Mouse (Mus musculus): ENCODE data around the gene Ivl. TPM values are rescaled to one million over a fixed set of nuclear protein-coding genes. Genes with fewer than 3 reads are reported as not detected.

Ivl gene
- polyA plus RNA-seq, 1 experiment from 2014 or later: 0.14 TPM

GRCm38 (mm10) chr3:92578652-92579413, 5.3 kb upstream of the Ivl start:
- Histone ChIP-seq H3K36me3 (no peaks in the 10 kb centered on the region), H3K4me3 (no peak overlapping the region), H3K4me1 (no peaks in the 10 kb centered on the region), H3K4me2 (replicated peaks) (no peak overlapping the region), H3K9ac (no peak overlapping the region), H3K9me3 (replicated peaks) (no peaks in the 10 kb centered on the region), H3K27me3 (no peaks in the 10 kb centered on the region), H3K27ac (no peak overlapping the region)
- no peak for ATAC-seq (ENCODE audit: low FRiP score)
- WGBS: 76% methylated on average over 4 of the region's 4 CpGs

- H3K4me2 ChIP-seq (replicated peaks): no peak overlapping the region
- no peaks in the 10 kb centered on the region for H3K36me3 ChIP-seq
- H3K9me3 ChIP-seq (replicated peaks): no peaks in the 10 kb centered on the region
- H3K9ac ChIP-seq: no peak overlapping the region
- no peak overlapping the region for H3K27ac ChIP-seq
- no peaks in the 10 kb centered on the region for H3K4me1 ChIP-seq
- 58% methylated on average over 2 of the region's 2 CpGs for WGBS
- no peak for ATAC-seq (ENCODE audit: low FRiP score)
- no peak overlapping the region for H3K4me3 ChIP-seq
- no peaks in the 10 kb centered on the region for H3K27me3 ChIP-seq
Measured at GRCm38 (mm10) chr3:92572514-92573155, 900 bp downstream of the Ivl start.

- no peak overlapping the region for H3K9ac ChIP-seq
- ATAC-seq (ENCODE audit: low FRiP score): no peak
Measured at GRCm38 (mm10) chr3:92568752-92569151, 4.8 kb downstream of the Ivl start.

GRCm38 (mm10) chr3:92565418-92565817, 8.1 kb downstream of the Ivl start:
- Histone ChIP-seq H3K4me2 (replicated peaks) (no peak overlapping the region), H3K4me1 (no peaks in the 10 kb centered on the region), H3K36me3 (no peaks in the 10 kb centered on the region), H3K4me3 (no peak overlapping the region), H3K9ac (no peak overlapping the region), H3K27ac (no peak overlapping the region), H3K9me3 (replicated peaks) (no peaks in the 10 kb centered on the region), H3K27me3 (no peaks in the 10 kb centered on the region)
- ATAC-seq (ENCODE audit: low FRiP score): no peak

More at GRCm38 (mm10) chr3:92568752-92569151, 4.8 kb downstream of the Ivl start:
- Histone ChIP-seq H3K36me3 (no peaks in the 10 kb centered on the region), H3K4me1 (no peaks in the 10 kb centered on the region), H3K9me3 (replicated peaks) (no peaks in the 10 kb centered on the region), H3K27ac (no peak overlapping the region), H3K4me3 (no peak overlapping the region), H3K27me3 (no peaks in the 10 kb centered on the region), H3K4me2 (replicated peaks) (no peak overlapping the region)
- 94% methylated on average over 2 of the region's 2 CpGs for WGBS

- Histone ChIP-seq H3K4me1 (no peaks in the 10 kb centered on the region), H3K4me3 (no peak within 1 kb of the TSS)
- 83% methylated on average over 3 of the region's 3 CpGs for WGBS
Measured at GRCm38 (mm10) chr3:92534411-92534810, 39.1 kb downstream of the Ivl start, which contains the start of gene 2310046K23Rik. 2310046K23Rik (minus strand) TSS chr3:92534511.

More at GRCm38 (mm10) chr3:92534411-92534810, 39.1 kb downstream of the Ivl start, which contains the start of gene 2310046K23Rik:
- ATAC-seq (ENCODE audit: low FRiP score): no peak
- no peaks in the 10 kb centered on the region for H3K27me3 ChIP-seq
- H3K4me2 ChIP-seq (replicated peaks): no peak within 1 kb of the TSS
- H3K9ac ChIP-seq: no peak within 1 kb of the TSS
- H3K9me3 ChIP-seq (replicated peaks): no peaks in the 10 kb centered on the region
- H3K27ac ChIP-seq: no peak within 1 kb of the TSS
- H3K36me3 ChIP-seq: no peaks in the 10 kb centered on the region

Other genes with a start within 250 kb of the Ivl start
- not detected in 2 replicates for gene Sprr2d, start 234.6 kb downstream of the Ivl start, polyA plus RNA-seq (2016; fragmentation: Nextera tagmentation; extraction: Ambion mirVana)
- not detected in 2 replicates for gene Sprr2e, start 221.6 kb downstream of the Ivl start, polyA plus RNA-seq (2016; fragmentation: Nextera tagmentation; extraction: Ambion mirVana)
- gene Sprr2f, start 208.5 kb downstream of the Ivl start, polyA plus RNA-seq (2016; fragmentation: Nextera tagmentation; extraction: Ambion mirVana): not detected in 2 replicates
- not detected in 2 replicates for gene Sprr2h, start 188.1 kb downstream of the Ivl start, polyA plus RNA-seq (2016; fragmentation: Nextera tagmentation; extraction: Ambion mirVana)
- not detected in 2 replicates for gene Sprr2i, start 165.7 kb downstream of the Ivl start, polyA plus RNA-seq (2016; fragmentation: Nextera tagmentation; extraction: Ambion mirVana)
- not detected in 2 replicates for gene Sprr2j-ps, start 155.7 kb downstream of the Ivl start, polyA plus RNA-seq (2016; fragmentation: Nextera tagmentation; extraction: Ambion mirVana)
- 8.3 and 10.0 TPM in 2 replicates for gene Gm9774, start 144.3 kb downstream of the Ivl start, polyA plus RNA-seq (2016; fragmentation: Nextera tagmentation; extraction: Ambion mirVana)
- not detected in 2 replicates for gene Sprr2k, start 141.2 kb downstream of the Ivl start, polyA plus RNA-seq (2016; fragmentation: Nextera tagmentation; extraction: Ambion mirVana)
- not detected in 2 replicates for gene Sprr1b, start 134.9 kb downstream of the Ivl start, polyA plus RNA-seq (2016; fragmentation: Nextera tagmentation; extraction: Ambion mirVana)
- gene Sprr3, start 115.0 kb downstream of the Ivl start, polyA plus RNA-seq (2016; fragmentation: Nextera tagmentation; extraction: Ambion mirVana): not detected in 2 replicates
- gene Sprr1a, start 87.8 kb downstream of the Ivl start, polyA plus RNA-seq (2016; fragmentation: Nextera tagmentation; extraction: Ambion mirVana): not detected in 2 replicates
- gene Sprr4, start 73.2 kb downstream of the Ivl start, polyA plus RNA-seq (2016; fragmentation: Nextera tagmentation; extraction: Ambion mirVana): not detected in 2 replicates
- not detected in 2 replicates for gene 2310046K23Rik, start 39.2 kb downstream of the Ivl start, polyA plus RNA-seq (2016; fragmentation: Nextera tagmentation; extraction: Ambion mirVana)
- not detected in 2 replicates for gene Smcp, start 15.3 kb upstream of the Ivl start, polyA plus RNA-seq (2016; fragmentation: Nextera tagmentation; extraction: Ambion mirVana)
- not detected in 2 replicates for gene 2210017I01Rik, start 33.8 kb upstream of the Ivl start, polyA plus RNA-seq (2016; fragmentation: Nextera tagmentation; extraction: Ambion mirVana)
- not detected in 2 replicates for gene Lce6a, start 47.9 kb upstream of the Ivl start, polyA plus RNA-seq (2016; fragmentation: Nextera tagmentation; extraction: Ambion mirVana)
- not detected in 2 replicates for gene Lce1a1, start 74.6 kb upstream of the Ivl start, polyA plus RNA-seq (2016; fragmentation: Nextera tagmentation; extraction: Ambion mirVana)
- gene Lce1b, start 83.2 kb upstream of the Ivl start, polyA plus RNA-seq (2016; fragmentation: Nextera tagmentation; extraction: Ambion mirVana): not detected in 2 replicates
- gene Lce1a2, start 96.6 kb upstream of the Ivl start, polyA plus RNA-seq (2016; fragmentation: Nextera tagmentation; extraction: Ambion mirVana): not detected in 2 replicates
- gene Lce1c, start 105.5 kb upstream of the Ivl start, polyA plus RNA-seq (2016; fragmentation: Nextera tagmentation; extraction: Ambion mirVana): not detected in 2 replicates
- gene Lce1d, start 113.5 kb upstream of the Ivl start, polyA plus RNA-seq (2016; fragmentation: Nextera tagmentation; extraction: Ambion mirVana): not detected in 2 replicates
- gene Lce1e, start 135.3 kb upstream of the Ivl start, polyA plus RNA-seq (2016; fragmentation: Nextera tagmentation; extraction: Ambion mirVana): not detected in 2 replicates
- gene Lce1f, start 146.6 kb upstream of the Ivl start, polyA plus RNA-seq (2016; fragmentation: Nextera tagmentation; extraction: Ambion mirVana): not detected in 2 replicates
- not detected in 2 replicates for gene Gm38119, start 165.4 kb upstream of the Ivl start, polyA plus RNA-seq (2016; fragmentation: Nextera tagmentation; extraction: Ambion mirVana)
- gene Lce1g, start 178.6 kb upstream of the Ivl start, polyA plus RNA-seq (2016; fragmentation: Nextera tagmentation; extraction: Ambion mirVana): not detected in 2 replicates
- gene Lce1h, start 191.3 kb upstream of the Ivl start, polyA plus RNA-seq (2016; fragmentation: Nextera tagmentation; extraction: Ambion mirVana): not detected in 2 replicates
- gene Lce1i, start 205.2 kb upstream of the Ivl start, polyA plus RNA-seq (2016; fragmentation: Nextera tagmentation; extraction: Ambion mirVana): not detected in 2 replicates
- gene Lce1j, start 216.8 kb upstream of the Ivl start, polyA plus RNA-seq (2016; fragmentation: Nextera tagmentation; extraction: Ambion mirVana): not detected in 2 replicates
- not detected in 2 replicates for gene Lce1k, start 234.2 kb upstream of the Ivl start, polyA plus RNA-seq (2016; fragmentation: Nextera tagmentation; extraction: Ambion mirVana)